Mouse (Mus musculus) CH12.LX (cell line): ENCODE results near the gene Adamts1. TPM values are rescaled to one million over a fixed set of nuclear protein-coding genes. Genes with fewer than 3 reads are reported as not detected.

Experiments used
- DNase-seq: peaks from one replicate; pipeline ENCODE4 v3.0.0-alpha.2; 2013; ENCODE audit errors: extremely low read depth
- H3K27ac ChIP-seq: 2 replicates; pipeline ENCODE4 v1.5.1; 2012; ENCODE audit warnings: low read depth, mild to moderate bottlenecking, control low read depth, moderate library complexity; ENCODE audit not compliant: insufficient read depth
- H3K27me3 ChIP-seq: replicated peaks from 2 replicates; pipeline ENCODE3; 2012; ENCODE audit warnings: inconsistent platforms
- H3K36me3 ChIP-seq, 2 experiments: replicated peaks in 1 of 2; 2 replicates each; pipeline versions ENCODE3 to v1.6.1; 2012; ENCODE audit warnings: inconsistent platforms in 1 of 2, low read length in 1 of 2, mild to moderate bottlenecking in 1 of 2, mixed read lengths in 1 of 2, moderate library complexity in 1 of 2; ENCODE audit not compliant: control insufficient read depth in 1 of 2, insufficient read depth in 1 of 2
- H3K4me1 ChIP-seq, 2 experiments: 2 replicates each; pipeline ENCODE4 v1.6.1; 2012; ENCODE audit warnings: inconsistent platforms in 1 of 2, moderate library complexity in 1 of 2; ENCODE audit not compliant: insufficient read depth in 2 of 2, control insufficient read depth in 1 of 2
- H3K4me2 ChIP-seq: 2 replicates; pipeline ENCODE4 v1.6.1; 2012; ENCODE audit warnings: low read depth, mild to moderate bottlenecking, control low read depth; ENCODE audit not compliant: poor library complexity, insufficient read depth, severe bottlenecking
- H3K4me3 ChIP-seq, 3 experiments: fragments of 150-350 bp in 1 of 3; sonication (generic) in 1 of 3; replicated peaks in 1 of 3; 2 replicates each; pipeline versions ENCODE3 to v1.5.1; 2011 to 2012; ENCODE audit warnings: low read depth in 2 of 3, low read length in 2 of 3, mild to moderate bottlenecking in 2 of 3, moderate library complexity in 2 of 3, control low read depth in 1 of 3, improper control_type of control experiment in 1 of 3, inconsistent platforms in 1 of 3, mixed read lengths in 1 of 3; ENCODE audit not compliant: poor library complexity in 1 of 3
- H3K79me2 ChIP-seq: replicated peaks from 2 replicates; pipeline ENCODE4 v1.6.1; 2012; ENCODE audit warnings: mild to moderate bottlenecking, moderate library complexity; ENCODE audit not compliant: control insufficient read depth, poor library complexity, insufficient read depth, severe bottlenecking; ENCODE audit errors: extremely low read depth
- H3K9ac ChIP-seq: 2 replicates; pipeline ENCODE4 v1.6.1; 2012; ENCODE audit warnings: low read depth, mild to moderate bottlenecking, control low read depth, moderate library complexity; ENCODE audit not compliant: insufficient read depth
- H3K9me3 ChIP-seq: replicated peaks from 2 replicates; pipeline ENCODE3; 2012; ENCODE audit warnings: low read length, inconsistent platforms, mixed read lengths
- ETS1 ChIP-seq: conservative IDR thresholded peaks from 2 replicates; pipeline ENCODE4 v1.6.1; 2012; ENCODE audit warnings: low read depth, mild to moderate bottlenecking, inconsistent platforms, low read length, improper control_type of control experiment, moderate library complexity
- GABPA ChIP-seq: IDR thresholded peaks from 2 replicates; pipeline ENCODE4 v1.6.1; 2012; ENCODE audit warnings: low read depth, low read length, improper control_type of control experiment, inconsistent platforms; ENCODE audit not compliant: insufficient replicate concordance
- HCFC1 ChIP-seq: IDR thresholded peaks from 2 replicates; pipeline ENCODE4 v1.6.1; 2012; ENCODE audit warnings: low read depth, mild to moderate bottlenecking, inconsistent platforms, low read length, improper control_type of control experiment
- JUN ChIP-seq: IDR thresholded peaks from 2 replicates; pipeline ENCODE4 v1.6.1; 2011; ENCODE audit warnings: low read depth, mild to moderate bottlenecking, low read length, improper control_type of control experiment, moderate library complexity; ENCODE audit not compliant: insufficient read depth
- JUND ChIP-seq: conservative IDR thresholded peaks from 2 replicates; pipeline ENCODE4 v1.6.1; 2011; ENCODE audit warnings: low read depth, low read length, improper control_type of control experiment
- MAX ChIP-seq: IDR thresholded peaks from 2 replicates; pipeline ENCODE4 v1.6.1; 2011; ENCODE audit warnings: low read length, improper control_type of control experiment
- MEF2A ChIP-seq: IDR thresholded peaks from 2 replicates; pipeline ENCODE4 v1.6.1; 2014; ENCODE audit warnings: low read depth, mild to moderate bottlenecking, inconsistent platforms, low read length, improper control_type of control experiment, borderline replicate concordance
- MYC ChIP-seq: IDR thresholded peaks from 2 replicates; pipeline ENCODE4 v1.6.1; 2011; ENCODE audit warnings: low read depth, mild to moderate bottlenecking, improper control_type of control experiment, low read length
- PAX5 ChIP-seq: IDR thresholded peaks from 2 replicates; pipeline ENCODE4 v1.6.1; 2012; ENCODE audit warnings: low read length, inconsistent platforms, mixed read lengths
- POLR2AphosphoS2 ChIP-seq: IDR thresholded peaks from 2 replicates; pipeline ENCODE4 v1.6.1; 2011; ENCODE audit warnings: low read depth, low read length, improper control_type of control experiment
- RCOR1 ChIP-seq: conservative IDR thresholded peaks from 2 replicates; pipeline ENCODE4 v1.6.1; 2012; ENCODE audit warnings: low read depth, mild to moderate bottlenecking, inconsistent platforms, low read length, improper control_type of control experiment
- TCF12 ChIP-seq: IDR thresholded peaks from 2 replicates; pipeline ENCODE4 v1.6.1; 2014; ENCODE audit warnings: low read depth, mild to moderate bottlenecking, inconsistent platforms, low read length, improper control_type of control experiment
- UBTF ChIP-seq: IDR thresholded peaks from 2 replicates; pipeline ENCODE4 v1.6.1; 2012; ENCODE audit warnings: low read depth, mild to moderate bottlenecking, inconsistent platforms, low read length, improper control_type of control experiment, moderate library complexity
- USF1 ChIP-seq: IDR thresholded peaks from 2 replicates; pipeline ENCODE4 v1.6.1; 2014; ENCODE audit warnings: low read depth, mild to moderate bottlenecking, inconsistent platforms, low read length, improper control_type of control experiment
- ZC3H11A ChIP-seq: IDR thresholded peaks from 2 replicates; pipeline ENCODE4 v1.6.1; 2012; ENCODE audit warnings: low read depth, mild to moderate bottlenecking, inconsistent platforms, low read length, improper control_type of control experiment
- ZKSCAN1 ChIP-seq: IDR thresholded peaks from 2 replicates; pipeline ENCODE4 v1.6.1; 2012; ENCODE audit warnings: low read depth, inconsistent platforms, low read length, improper control_type of control experiment, borderline replicate concordance
- dilution Hi-C: fragments of 300-500 bp; cut with MboI; formaldehyde crosslinking; loops from 2 replicates; pipeline ENCODE4 v1.14.3; 2020; ENCODE audit warnings: low sequenced_read_pairs; ENCODE audit not compliant: extremely low pct_unique_long_range_greater_than_20kb, extremely low pct_ligation_motif_present
- in situ Hi-C: fragments of 300-500 bp; cut with MboI; formaldehyde crosslinking; loops from 3 replicates; pipeline ENCODE4 v1.14.3; 2019; ENCODE audit warnings: low sequenced_read_pairs, low pct_ligation_motif_present, low pct_unique_long_range_greater_than_20kb, mixed read lengths
- polyA plus RNA-seq: library from polyadenylated mRNA; unstranded; fragments of >175 nt; gene quantifications from 2 replicates; pipeline ENCODE4 v1.2.1, GENCODE M21; 2012; ENCODE audit warnings: low read depth; ENCODE audit not compliant: insufficient read length
- total RNA-seq, 2 experiments: library from RNA; depleted of rRNA; stranded (reverse); fragments of 300-350 nt in 1 of 2; fragments of >200 nt in 1 of 2; gene quantifications; 2 replicates each; pipeline ENCODE4 v1.2.3; 2012 to 2014

Gene Adamts1
- total and polyA plus RNA-seq, 3 experiments = not detected

DNA sequence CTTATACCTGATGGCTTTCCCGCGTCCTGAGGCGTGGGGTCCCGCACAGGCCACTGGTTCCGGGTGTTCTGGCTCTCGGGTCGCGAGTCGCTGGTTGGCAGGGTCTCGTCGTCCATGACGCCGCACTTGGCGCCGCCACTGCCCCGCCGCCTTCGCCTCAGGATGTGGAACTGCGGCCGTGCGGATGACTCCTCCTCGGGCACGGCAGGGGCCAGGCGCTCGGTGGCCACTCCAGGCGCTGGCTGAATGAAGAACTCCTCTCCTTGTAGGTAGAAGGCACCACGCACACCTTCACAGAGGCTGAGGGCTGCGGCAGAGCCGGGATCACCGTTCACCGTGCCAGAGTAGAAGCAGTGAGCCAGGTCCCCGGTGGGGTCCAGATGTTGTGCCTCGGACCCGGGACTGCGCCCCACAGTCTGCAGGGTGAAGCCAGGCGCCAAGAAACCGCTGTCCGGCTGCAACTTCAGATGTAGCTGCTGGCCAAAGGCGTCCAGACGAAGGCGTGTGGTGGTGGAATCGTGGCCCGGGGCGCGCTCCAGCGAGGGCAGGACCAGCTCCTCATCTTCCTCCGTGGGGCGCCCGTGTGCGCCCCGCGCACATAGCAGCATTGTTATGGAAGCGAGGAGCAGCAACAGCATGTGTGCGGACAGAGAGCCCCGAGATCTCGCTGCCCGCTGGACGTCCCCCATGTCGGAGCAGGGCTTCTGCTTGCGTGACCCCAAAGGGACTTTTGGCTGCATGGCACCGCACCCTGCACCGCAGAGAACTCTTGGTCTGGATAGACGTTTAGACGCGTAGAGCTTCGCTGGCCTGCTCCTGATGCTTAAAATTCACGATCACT, 722 bp downstream of the Adamts1 start:
- dilution Hi-C loops (no loop called here), in situ Hi-C loops (loop anchor here (10.0 to 25.0 kb wide), 5 partner anchors 510 to 1585 kb away; no protein-coding TSS in a partner anchor)
- H3K4me2 ChIP-seq = no peak overlapping the region
- no peaks in the 10 kb centered on the region for H3K27me3 ChIP-seq
- H3K9me3 ChIP-seq = peaks cover 24% of the 10 kb centered on the region
- H3K9ac ChIP-seq = no peak overlapping the region
- no peak for TF ChIP-seq MEF2A
- no peak for TF ChIP-seq ZC3H11A
- no peak for TF ChIP-seq POLR2AphosphoS2
- TF ChIP-seq PAX5 = no peak
- TF ChIP-seq GABPA = no peak
- TF ChIP-seq JUND = no peak
- no peak for TF ChIP-seq HCFC1
- TF ChIP-seq JUN = no peak
- TF ChIP-seq ZKSCAN1 = no peak
- TF ChIP-seq ETS1 = no peak
- TF ChIP-seq RCOR1 = no peak
- TF ChIP-seq UBTF = no peak
- no peak for TF ChIP-seq USF1
- TF ChIP-seq TCF12 = no peak
- no peak for TF ChIP-seq MAX
- no peak overlapping the region for H3K27ac ChIP-seq
- no peak overlapping the region for H3K4me3 ChIP-seq
- no peak for DNase-seq
- H3K4me1 ChIP-seq = no peaks in the 10 kb centered on the region
- no peaks in the 10 kb centered on the region for H3K79me2 ChIP-seq
- no peaks in the 10 kb centered on the region for H3K36me3 ChIP-seq

DNA sequence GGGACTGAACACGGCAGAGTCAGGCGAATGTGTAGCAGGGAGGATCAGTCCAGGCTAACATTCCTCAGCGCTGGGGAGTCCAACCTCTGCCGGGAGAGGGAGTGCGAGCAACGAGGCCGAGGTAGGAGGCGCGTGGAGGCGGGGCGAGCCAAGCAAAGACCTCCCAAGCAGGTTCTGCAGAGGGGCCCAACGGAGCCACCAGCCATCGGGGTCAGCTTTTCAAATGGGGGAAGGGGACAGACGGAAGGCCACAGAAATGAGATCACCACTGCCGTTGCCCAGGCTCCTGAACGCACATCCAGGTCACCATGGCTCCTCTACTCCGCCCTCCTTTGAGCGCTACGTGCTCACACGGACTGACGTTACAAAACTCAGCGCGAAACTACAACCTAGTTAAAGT, 1.7 kb downstream of the Adamts1 start:
- dilution Hi-C loops (no loop called here), in situ Hi-C loops (loop anchor here (10.0 to 25.0 kb wide), 5 partner anchors 511 to 1586 kb away; no protein-coding TSS in a partner anchor)
- DNase-seq = no peak
- no peaks in the 10 kb centered on the region for H3K36me3 ChIP-seq
- no peaks in the 10 kb centered on the region for H3K79me2 ChIP-seq
- TF ChIP-seq MYC = no peak
- no peak for TF ChIP-seq RCOR1
- no peak overlapping the region for H3K27ac ChIP-seq
- no peak overlapping the region for H3K4me2 ChIP-seq
- no peak overlapping the region for H3K9ac ChIP-seq
- H3K4me1 ChIP-seq = no peaks in the 10 kb centered on the region
- H3K9me3 ChIP-seq = peaks cover 24% of the 10 kb centered on the region
- no peaks in the 10 kb centered on the region for H3K27me3 ChIP-seq
- H3K4me3 ChIP-seq = no peak overlapping the region
